Mouse (Mus musculus): ENCODE results near the gene Arl13b.

- no peak for TF ChIP-seq CTCF (IDR thresholded peaks at IDR 0.05; ENCODE audit: low read depth)
- TF ChIP-seq EP300 (IDR thresholded peaks at IDR 0.05; ENCODE audit: low read depth), result no peak
Measured at GRCm38 (mm10) chr16:62814491-62814890, 32.3 kb downstream of the Arl13b start, which contains the start of gene Stx19.

All from heart, postnatal 0 days (tissue).